Mouse (Mus musculus) intestine, postnatal 0 days (tissue): Measurements from ENCODE around the gene Gfod2. TPM values are rescaled to one million over a fixed set of nuclear protein-coding genes. Genes with fewer than 3 reads are reported as not detected.

ENCODE experiments used
- ATAC-seq: fragments of 200-750 bp; cut with Nextera tagmentation; 2 replicates; pipeline ENCODE4 v1.8.0; 2017; ENCODE audit warnings: mild to moderate bottlenecking, moderate TSS enrichment, moderate library complexity
- H3K27ac ChIP-seq: fragments of 300-500 bp; sonication (generic); 2 replicates; pipeline ENCODE4 v1.5.1; 2014; ENCODE audit warnings: mild to moderate bottlenecking, low read depth, low read length, moderate library complexity
- H3K27me3 ChIP-seq: fragments of 300-500 bp; sonication (generic); replicated peaks from 2 replicates; pipeline ENCODE4 v1.6.1; 2014; ENCODE audit warnings: low read length, mixed read lengths; ENCODE audit not compliant: control insufficient read depth, insufficient read depth
- H3K36me3 ChIP-seq: fragments of 300-500 bp; sonication (generic); 2 replicates; pipeline ENCODE4 v1.6.1; 2014; ENCODE audit warnings: mild to moderate bottlenecking, moderate library complexity; ENCODE audit not compliant: control insufficient read depth, insufficient read depth
- H3K4me1 ChIP-seq: fragments of 300-500 bp; sonication (generic); replicated peaks from 2 replicates; pipeline ENCODE4 v1.6.1; 2014; ENCODE audit warnings: antibody characterized with exemption, low read length, mixed read lengths; ENCODE audit not compliant: control insufficient read depth, insufficient read depth
- H3K4me2 ChIP-seq: fragments of 300-500 bp; sonication (generic); replicated peaks from 2 replicates; pipeline ENCODE4 v1.6.1; 2014; ENCODE audit warnings: low read depth, mild to moderate bottlenecking, moderate library complexity
- H3K4me3 ChIP-seq: fragments of 300-500 bp; sonication (generic); 2 replicates; pipeline ENCODE4 v1.5.1; 2014; ENCODE audit warnings: low read depth, low read length
- H3K9ac ChIP-seq: fragments of 300-500 bp; sonication (generic); 2 replicates; pipeline ENCODE4 v1.6.1; 2014; ENCODE audit warnings: mild to moderate bottlenecking, low read depth, low read length
- H3K9me3 ChIP-seq: fragments of 300-500 bp; sonication (generic); 2 replicates; pipeline ENCODE4 v1.6.1; 2016; ENCODE audit warnings: mixed run types; ENCODE audit not compliant: control insufficient read depth
- CTCF ChIP-seq: sonication (generic); IDR thresholded peaks from 2 replicates; pipeline ENCODE4 v1.5.1; 2016; ENCODE audit warnings: low read depth, mild to moderate bottlenecking, control low read depth, antibody characterized with exemption, moderate library complexity
- WGBS: fragments of 180-500 bp; shearing (Covaris S2); extraction: QIAGEN DNeasy Blood & Tissue Kit; methylation state at CpG from one replicate; pipeline ENCODE4 v1.1.7; 2014; 5-methylcytosine and 5-hydroxymethylcytosine counted together
- polyA plus RNA-seq: library from polyadenylated mRNA; unstranded; fragments of >200 nt; fragmentation: Nextera tagmentation; extraction: Ambion mirVana; gene quantifications from 2 replicates; pipeline ENCODE4 v1.2.1, GENCODE M21; 2015

The Gfod2 gene
- polyA plus RNA-seq, 1 experiment from 2014 or later = 4.0 TPM

DNA sequence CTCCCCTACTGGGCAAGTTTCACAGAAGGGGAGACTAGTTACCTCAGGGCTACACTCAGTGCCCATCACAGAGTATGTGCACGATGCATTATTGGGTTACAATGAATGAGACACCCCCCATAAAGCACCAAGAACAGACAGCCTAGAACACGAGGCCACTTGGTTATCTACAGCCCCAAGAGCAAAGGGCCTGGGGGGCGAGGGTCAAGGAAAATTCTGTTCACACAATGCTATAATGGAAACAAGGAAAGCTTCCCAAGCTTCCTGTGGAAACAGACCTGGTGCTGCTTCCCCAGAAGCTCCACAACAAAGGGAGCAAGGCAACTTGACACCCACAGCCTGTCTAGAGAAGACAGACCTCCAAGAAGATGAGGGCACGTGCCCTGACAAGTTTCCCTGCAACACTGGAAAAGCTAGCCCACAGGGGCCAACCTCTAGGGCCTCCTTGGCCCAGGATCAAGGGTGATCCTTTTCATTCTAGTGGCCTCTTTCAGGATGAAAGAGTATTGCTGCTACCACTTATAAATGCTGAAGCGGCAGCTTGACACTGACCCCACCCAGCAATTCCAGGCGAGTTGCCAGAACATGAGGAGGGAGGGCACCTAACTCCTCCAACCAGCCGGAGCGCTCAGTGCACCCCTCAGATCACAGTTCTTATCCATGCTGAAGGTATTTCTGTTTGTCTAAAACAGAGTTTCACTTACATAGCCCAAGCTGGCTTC, 40.8 kb upstream of the Gfod2 start:
- Histone ChIP-seq H3K36me3 (peaks cover 6% of the 10 kb centered on the region; the same call in 1 of the 2 replicates), H3K9ac (no peak overlapping the region), H3K4me3 (no peak overlapping the region), H3K27me3 (no peaks in the 10 kb centered on the region), H3K27ac (peak overlapping the region; percentile 60; the same call in 1 of the 2 replicates), H3K9me3 (no peaks in the 10 kb centered on the region), H3K4me2 (no peak overlapping the region; the same call in 1 of the 2 replicates), H3K4me1 (no peaks in the 10 kb centered on the region; the same call in 1 of the 2 replicates)
- WGBS = 17% methylated on average over 8 of the region's 8 CpGs
- ATAC-seq = peak; percentile 85
- TF ChIP-seq CTCF = no peak; the same call in 1 of the 2 replicates

DNA sequence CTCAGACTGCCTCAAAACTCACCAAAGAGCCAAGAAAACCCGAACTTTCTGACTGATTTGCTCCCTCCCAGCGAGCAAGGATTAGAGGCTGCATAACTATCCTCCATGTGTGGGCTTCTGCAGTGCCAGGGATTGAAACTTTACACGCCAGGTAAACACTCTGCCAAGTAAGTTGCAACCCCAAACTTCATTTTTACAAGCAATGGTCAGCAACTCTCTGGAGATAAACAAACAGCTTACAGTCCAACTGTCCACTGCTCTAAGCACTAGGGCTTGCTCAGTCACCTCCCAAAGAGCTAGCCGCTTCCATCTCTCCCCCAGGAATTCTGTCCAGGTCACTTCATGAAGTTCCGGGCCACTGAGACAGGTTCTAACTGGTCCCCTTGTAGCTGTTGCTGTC, 39.9 kb upstream of the Gfod2 start:
- no peak for ATAC-seq
- no peak overlapping the region for H3K4me2 ChIP-seq
- no peak for TF ChIP-seq CTCF
- 92% methylated on average over 5 of the region's 5 CpGs for WGBS
- H3K27me3 ChIP-seq = no peaks in the 10 kb centered on the region
- H3K4me1 ChIP-seq = no peaks in the 10 kb centered on the region; the same call in 1 of the 2 replicates
- H3K36me3 ChIP-seq = peaks cover 6% of the 10 kb centered on the region; the same call in 1 of the 2 replicates
- H3K27ac ChIP-seq = no peak overlapping the region
- no peaks in the 10 kb centered on the region for H3K9me3 ChIP-seq
- no peak overlapping the region for H3K9ac ChIP-seq
- H3K4me3 ChIP-seq = no peak overlapping the region

DNA sequence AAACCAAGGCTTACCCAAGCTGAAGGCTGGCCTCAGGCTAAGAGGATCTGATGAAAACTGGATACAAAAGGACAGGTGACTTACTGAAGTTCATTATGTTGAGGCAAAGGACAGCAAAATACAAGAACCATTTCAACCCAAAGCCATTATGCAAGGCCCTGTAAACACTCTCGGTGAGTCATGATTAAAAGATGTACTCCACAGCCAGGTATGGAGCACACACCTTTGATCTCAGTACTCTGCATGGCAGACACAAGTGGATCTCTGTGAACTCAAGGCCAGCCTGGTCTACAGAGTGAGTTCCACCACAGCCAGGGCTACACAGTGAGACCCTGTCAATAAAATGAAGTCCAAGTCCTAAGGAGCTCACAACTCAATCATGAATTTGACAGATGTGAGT, 37.3 kb upstream of the Gfod2 start:
- no peak for TF ChIP-seq CTCF
- WGBS = 61% methylated on average over 1 of the region's 1 CpGs
- Histone ChIP-seq H3K4me2 (no peak overlapping the region), H3K4me3 (no peak overlapping the region), H3K27ac (no peak overlapping the region), H3K27me3 (no peaks in the 10 kb centered on the region), H3K9me3 (no peaks in the 10 kb centered on the region), H3K36me3 (peaks cover 6% of the 10 kb centered on the region; the same call in 1 of the 2 replicates), H3K9ac (no peak overlapping the region), H3K4me1 (no peaks in the 10 kb centered on the region; the same call in 1 of the 2 replicates)
- peak; percentile 23; the same call in 1 of the 2 replicates for ATAC-seq

DNA sequence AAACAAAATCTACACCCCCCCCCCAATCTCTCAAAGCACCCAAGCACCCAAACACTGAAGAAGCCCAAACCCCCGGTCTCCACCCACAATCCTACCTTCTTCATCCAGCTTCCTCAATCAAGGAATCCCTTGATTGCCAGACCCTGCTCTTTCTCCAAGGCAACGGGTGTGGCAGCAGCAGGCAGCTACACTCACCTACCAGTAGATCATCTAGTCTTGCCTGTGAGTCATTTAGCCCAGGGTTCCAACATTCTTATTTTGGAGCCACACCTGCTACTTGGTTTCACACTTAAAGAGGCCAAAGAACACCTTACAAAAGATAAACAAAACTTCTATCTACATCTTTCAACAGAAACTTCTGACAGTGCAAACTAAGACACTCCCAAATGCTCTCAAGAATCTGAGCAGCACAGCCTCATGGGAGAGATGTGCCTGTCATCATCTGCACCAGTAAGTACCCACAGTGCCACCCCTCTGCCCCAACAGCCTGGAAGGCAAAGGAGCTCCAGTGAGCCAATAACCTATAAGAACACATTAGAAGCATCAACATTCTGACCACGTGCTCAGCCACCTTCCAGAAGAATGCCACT, 35.6 kb upstream of the Gfod2 start:
- Histone ChIP-seq H3K27me3 (no peaks in the 10 kb centered on the region), H3K4me3 (no peak overlapping the region), H3K9ac (no peak overlapping the region), H3K4me2 (no peak overlapping the region), H3K9me3 (no peaks in the 10 kb centered on the region), H3K4me1 (no peaks in the 10 kb centered on the region; the same call in 1 of the 2 replicates), H3K36me3 (peaks cover 6% of the 10 kb centered on the region; the same call in 1 of the 2 replicates), H3K27ac (no peak overlapping the region)
- WGBS = 54% methylated on average over 3 of the region's 3 CpGs
- no peak for TF ChIP-seq CTCF
- peak; percentile 51; the same call in 1 of the 2 replicates for ATAC-seq

DNA sequence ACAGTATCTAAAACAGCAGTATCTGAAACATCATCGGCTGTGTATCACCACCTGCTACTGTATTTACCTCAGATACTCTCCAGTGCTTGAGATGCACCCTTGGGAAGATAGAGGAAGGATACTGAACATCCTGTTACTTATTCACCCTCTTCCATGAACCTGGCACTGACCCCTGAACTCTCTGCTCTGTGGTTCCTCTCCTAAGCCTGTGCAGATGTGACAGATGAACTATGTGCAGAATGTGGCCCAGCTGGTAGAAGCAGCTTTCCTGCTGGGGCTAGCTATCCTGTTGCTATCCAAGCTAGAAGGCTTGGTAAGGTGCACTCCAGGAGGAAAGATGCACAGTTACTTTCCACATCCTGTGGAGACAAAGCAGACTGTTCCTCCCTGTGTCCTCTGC, 34.9 kb upstream of the Gfod2 start:
- no peak overlapping the region for H3K27ac ChIP-seq
- peaks cover 6% of the 10 kb centered on the region; the same call in 1 of the 2 replicates for H3K36me3 ChIP-seq
- no peak for TF ChIP-seq CTCF
- no peak for ATAC-seq
- no peaks in the 10 kb centered on the region for H3K27me3 ChIP-seq
- no peaks in the 10 kb centered on the region for H3K9me3 ChIP-seq
- H3K4me3 ChIP-seq = no peak overlapping the region
- 88% methylated on average over 1 of the region's 1 CpGs for WGBS
- H3K9ac ChIP-seq = no peak overlapping the region
- no peak overlapping the region for H3K4me2 ChIP-seq
- no peaks in the 10 kb centered on the region for H3K4me1 ChIP-seq

DNA sequence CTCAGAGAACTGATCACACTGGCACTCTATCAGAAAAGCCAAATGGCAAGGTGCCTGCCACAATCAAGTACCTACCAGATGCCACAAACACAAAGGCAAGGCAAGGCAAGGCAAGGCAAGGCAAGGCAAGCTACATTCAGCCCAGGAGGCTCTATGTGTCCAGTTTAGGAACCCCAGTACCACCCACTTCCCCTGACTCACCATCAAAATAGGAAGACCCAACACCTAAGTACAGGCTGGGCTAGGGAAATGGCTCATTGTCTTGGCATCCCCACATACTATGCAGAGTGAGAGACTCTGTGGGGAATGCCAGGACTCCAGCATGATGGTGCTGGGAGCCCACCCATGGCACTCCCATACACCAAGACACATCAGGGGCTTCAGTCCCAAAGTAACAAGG, 31.2 kb upstream of the Gfod2 start:
- H3K4me1 ChIP-seq = no peaks in the 10 kb centered on the region
- no peak overlapping the region for H3K4me2 ChIP-seq
- H3K27me3 ChIP-seq = no peaks in the 10 kb centered on the region
- no peak overlapping the region for H3K4me3 ChIP-seq
- H3K9ac ChIP-seq = no peak overlapping the region
- H3K27ac ChIP-seq = no peak overlapping the region
- no peak for ATAC-seq
- peaks cover 19% of the 10 kb centered on the region for H3K36me3 ChIP-seq
- H3K9me3 ChIP-seq = no peaks in the 10 kb centered on the region
- TF ChIP-seq CTCF = no peak
